Mouse (Mus musculus) liver, embryonic 13.5 days (tissue): ENCODE measurements around the gene Cyb561d1. TPM values are rescaled to one million over a fixed set of nuclear protein-coding genes. Genes with fewer than 3 reads are reported as not detected.
"Not testable (repeated sequence)": the region's sequence is repeated elsewhere in the genome, so short reads cannot be mapped to it uniquely, and the experiment has no call there.

ENCODE experiments used
- ATAC-seq: fragments of 200-750 bp; cut with Nextera tagmentation; 2 replicates; pipeline ENCODE4 v1.8.0; 2017; ENCODE audit warnings: low read depth, mild to moderate bottlenecking, moderate number of reproducible peaks, moderate library complexity
- DNase-seq: peaks from one replicate; pipeline ENCODE4 v3.0.0; 2022
- H3K27ac ChIP-seq: fragments of 300-500 bp; sonication (generic); 2 replicates; pipeline ENCODE4 v1.5.1; 2015; ENCODE audit warnings: moderate library complexity, mild to moderate bottlenecking, inconsistent platforms
- H3K27me3 ChIP-seq: fragments of 300-500 bp; sonication (generic); 2 replicates; pipeline ENCODE4 v1.6.1; 2015; ENCODE audit warnings: mild to moderate bottlenecking, inconsistent platforms
- H3K36me3 ChIP-seq: fragments of 300-500 bp; sonication (generic); 2 replicates; pipeline ENCODE4 v1.6.1; 2015; ENCODE audit warnings: mild to moderate bottlenecking, inconsistent platforms
- H3K4me1 ChIP-seq: fragments of 300-500 bp; sonication (generic); replicated peaks from 2 replicates; pipeline ENCODE4 v1.6.1; 2015; ENCODE audit warnings: inconsistent platforms
- H3K4me2 ChIP-seq: fragments of 300-500 bp; sonication (generic); 2 replicates; pipeline ENCODE4 v1.6.1; 2015; ENCODE audit warnings: inconsistent platforms, mild to moderate bottlenecking, moderate library complexity
- H3K4me3 ChIP-seq: fragments of 300-500 bp; sonication (generic); replicated peaks from 2 replicates; pipeline ENCODE4 v1.5.1; 2015; ENCODE audit warnings: mild to moderate bottlenecking, inconsistent platforms
- H3K9ac ChIP-seq: fragments of 300-500 bp; sonication (generic); 2 replicates; pipeline ENCODE4 v1.6.1; 2015; ENCODE audit warnings: mild to moderate bottlenecking, inconsistent platforms
- H3K9me3 ChIP-seq: fragments of 300-500 bp; sonication (generic); replicated peaks from 2 replicates; pipeline ENCODE4 v1.6.1; 2016; ENCODE audit warnings: inconsistent platforms
- WGBS: fragments of 180-500 bp; shearing (Covaris S2); methylation state at CpG from one replicate; pipeline ENCODE4 v1.1.7; 2015; ENCODE audit not compliant: insufficient replicate concordance; 5-methylcytosine and 5-hydroxymethylcytosine counted together
- polyA plus RNA-seq: library from polyadenylated mRNA; unstranded; fragments of >200 nt; fragmentation: Nextera tagmentation; extraction: Ambion mirVana; gene quantifications from 2 replicates; pipeline ENCODE4 v1.2.1, GENCODE M21; 2015

Gene Cyb561d1
- polyA plus RNA-seq, result 1.7 and 2.0 TPM in 2 replicates

- Histone ChIP-seq H3K4me3 (peak within 1 kb of the TSS; percentile 80), H3K4me1 (peaks cover 61% of the 10 kb centered on the region)
- WGBS, result 3% methylated on average over 44 of the region's 44 CpGs
Measured at GRCm38 (mm10) chr3:108200329-108201323, at the start of gene Cyb561d1. Gene Cyb561d1, minus strand, starts transcription at chr3:108201212.

GRCm38 (mm10) chr3:108246857-108247256 is 45.8 kb upstream of the Cyb561d1 start:
- H3K4me3 ChIP-seq, result no peak overlapping the region
- H3K9ac ChIP-seq, result no peak overlapping the region
- no peaks in the 10 kb centered on the region for H3K36me3 ChIP-seq
- H3K4me1 ChIP-seq, result no peaks in the 10 kb centered on the region
- H3K27ac ChIP-seq, result no peak overlapping the region
- no peaks in the 10 kb centered on the region for H3K9me3 ChIP-seq
- H3K4me2 ChIP-seq, result no peak overlapping the region
- WGBS, result 50% methylated on average over 2 of the region's 2 CpGs
- ATAC-seq, result no peak
- DNase-seq, result no peak
- no peaks in the 10 kb centered on the region for H3K27me3 ChIP-seq

More at GRCm38 (mm10) chr3:108200329-108201323, at the start of gene Cyb561d1:
- Histone ChIP-seq H3K9ac (peak within 1 kb of the TSS; percentile 75), H3K27me3 (no peaks in the 10 kb centered on the region), H3K36me3 (peaks cover 25% of the 10 kb centered on the region), H3K27ac (peak within 1 kb of the TSS; percentile 88), H3K9me3 (no peaks in the 10 kb centered on the region), H3K4me2 (peak within 1 kb of the TSS; percentile 84)
- ATAC-seq (peak; percentile 93), DNase-seq (peak; percentile 96)

- 68% methylated on average over 3 of the region's 3 CpGs for WGBS
- Histone ChIP-seq H3K4me3 (no peak overlapping the region), H3K36me3 (no peaks in the 10 kb centered on the region), H3K9me3 (no peaks in the 10 kb centered on the region), H3K9ac (no peak overlapping the region), H3K27me3 (no peaks in the 10 kb centered on the region), H3K27ac (no peak overlapping the region), H3K4me2 (no peak overlapping the region), H3K4me1 (no peaks in the 10 kb centered on the region)
- ATAC-seq (no peak), DNase-seq (no peak)
Measured at GRCm38 (mm10) chr3:108241243-108241839, 40.3 kb upstream of the Cyb561d1 start.

- not testable (repeated sequence) for H3K4me3 ChIP-seq, H3K4me2 ChIP-seq, H3K27ac ChIP-seq, H3K4me1 ChIP-seq, ATAC-seq, H3K9ac ChIP-seq, H3K36me3 ChIP-seq, DNase-seq, H3K9me3 ChIP-seq, H3K27me3 ChIP-seq
- WGBS, result 71% methylated on average over 4 of the region's 4 CpGs
Measured at GRCm38 (mm10) chr3:108237474-108238102, 36.6 kb upstream of the Cyb561d1 start.

GRCm38 (mm10) chr3:108231646-108232045 is 30.6 kb upstream of the Cyb561d1 start:
- peaks cover 39% of the 10 kb centered on the region for H3K27me3 ChIP-seq
- WGBS, result 67% methylated on average over 4 of the region's 4 CpGs
- H3K4me1 ChIP-seq, result peaks cover 1% of the 10 kb centered on the region
- H3K36me3 ChIP-seq, result no peaks in the 10 kb centered on the region
- H3K9ac ChIP-seq, result no peak overlapping the region
- no peak overlapping the region for H3K4me3 ChIP-seq
- H3K27ac ChIP-seq, result no peak overlapping the region
- ATAC-seq (no peak), DNase-seq (no peak)
- H3K4me2 ChIP-seq, result no peak overlapping the region
- H3K9me3 ChIP-seq, result no peaks in the 10 kb centered on the region

GRCm38 (mm10) chr3:108227521-108227920 is 26.5 kb upstream of the Cyb561d1 start:
- Histone ChIP-seq H3K4me1 (peaks cover 10% of the 10 kb centered on the region), H3K4me3 (no peak overlapping the region), H3K27ac (no peak overlapping the region), H3K9me3 (no peaks in the 10 kb centered on the region), H3K4me2 (no peak overlapping the region), H3K9ac (no peak overlapping the region), H3K36me3 (no peaks in the 10 kb centered on the region), H3K27me3 (peaks cover 74% of the 10 kb centered on the region)
- WGBS, result 60% methylated on average over 2 of the region's 2 CpGs
- no peak for ATAC-seq
- DNase-seq, result no peak

GRCm38 (mm10) chr3:108226558-108227350 is 25.7 kb upstream of the Cyb561d1 start, which contains the start of gene Sypl2:
Gene Sypl2, minus strand, starts transcription at chr3:108226648.
- no peaks in the 10 kb centered on the region for H3K9me3 ChIP-seq
- no peaks in the 10 kb centered on the region for H3K36me3 ChIP-seq
- ATAC-seq, result no peak
- H3K9ac ChIP-seq, result 0 out of 2 replicates have a peak within 1 kb of the TSS, but pooled peaks have one; percentile 9
- H3K4me1 ChIP-seq, result peaks cover 10% of the 10 kb centered on the region
- no peak for DNase-seq
- peak within 1 kb of the TSS; percentile 45 for H3K4me3 ChIP-seq
- H3K27me3 ChIP-seq, result peaks cover 82% of the 10 kb centered on the region
- no peak within 1 kb of the TSS for H3K27ac ChIP-seq
- H3K4me2 ChIP-seq, result peak within 1 kb of the TSS; percentile 59
- WGBS, result 6% methylated on average over 44 of the region's 44 CpGs

- H3K4me1 ChIP-seq, result peaks cover 10% of the 10 kb centered on the region
- peak overlapping the region; percentile 45 for H3K4me3 ChIP-seq
- ATAC-seq (no peak), DNase-seq (no peak)
- 0 out of 2 replicates have a peak overlapping the region, but pooled peaks have one; percentile 9 for H3K9ac ChIP-seq
- WGBS, result 4% methylated on average over 65 of the region's 67 CpGs
- no peak overlapping the region for H3K27ac ChIP-seq
- no peaks in the 10 kb centered on the region for H3K36me3 ChIP-seq
- no peaks in the 10 kb centered on the region for H3K9me3 ChIP-seq
- peak overlapping the region; percentile 59 for H3K4me2 ChIP-seq
- H3K27me3 ChIP-seq, result peaks cover 89% of the 10 kb centered on the region
Measured at GRCm38 (mm10) chr3:108225711-108226557, 24.9 kb upstream of the Cyb561d1 start.

- no peak overlapping the region for H3K27ac ChIP-seq
- H3K9ac ChIP-seq, result no peak overlapping the region
- no peak overlapping the region for H3K4me2 ChIP-seq
- 68% methylated on average over 3 of the region's 3 CpGs for WGBS
- H3K4me1 ChIP-seq, result no peaks in the 10 kb centered on the region
- no peak overlapping the region for H3K4me3 ChIP-seq
- no peaks in the 10 kb centered on the region for H3K36me3 ChIP-seq
- H3K9me3 ChIP-seq, result no peaks in the 10 kb centered on the region
- no peak for DNase-seq
- ATAC-seq, result no peak
- peaks cover 75% of the 10 kb centered on the region for H3K27me3 ChIP-seq
Measured at GRCm38 (mm10) chr3:108220661-108221060, 19.6 kb upstream of the Cyb561d1 start.

- no peaks in the 10 kb centered on the region for H3K36me3 ChIP-seq
- H3K9ac ChIP-seq, result no peak overlapping the region
- H3K4me1 ChIP-seq, result peaks cover 11% of the 10 kb centered on the region
- H3K27ac ChIP-seq, result no peak overlapping the region
- H3K4me2 ChIP-seq, result no peak overlapping the region
- H3K9me3 ChIP-seq, result no peaks in the 10 kb centered on the region
- no peak for ATAC-seq
- peaks cover 42% of the 10 kb centered on the region for H3K27me3 ChIP-seq
- no peak for DNase-seq
- WGBS, result 12% methylated on average over 5 of the region's 5 CpGs
- H3K4me3 ChIP-seq, result no peak overlapping the region
Measured at GRCm38 (mm10) chr3:108214734-108215133, 13.7 kb upstream of the Cyb561d1 start.
